Mouse (Mus musculus): Measurements from ENCODE around the gene Cables2. TPM values are rescaled to one million over a fixed set of nuclear protein-coding genes. Genes with fewer than 3 reads are reported as not detected.
"Not testable (repeated sequence)": the region's sequence is repeated elsewhere in the genome, so short reads cannot be mapped to it uniquely, and the experiment has no call there.

The Cables2 gene
- polyA plus RNA-seq, 1 experiment from 2014 or later, result 29.6 TPM

DNA sequence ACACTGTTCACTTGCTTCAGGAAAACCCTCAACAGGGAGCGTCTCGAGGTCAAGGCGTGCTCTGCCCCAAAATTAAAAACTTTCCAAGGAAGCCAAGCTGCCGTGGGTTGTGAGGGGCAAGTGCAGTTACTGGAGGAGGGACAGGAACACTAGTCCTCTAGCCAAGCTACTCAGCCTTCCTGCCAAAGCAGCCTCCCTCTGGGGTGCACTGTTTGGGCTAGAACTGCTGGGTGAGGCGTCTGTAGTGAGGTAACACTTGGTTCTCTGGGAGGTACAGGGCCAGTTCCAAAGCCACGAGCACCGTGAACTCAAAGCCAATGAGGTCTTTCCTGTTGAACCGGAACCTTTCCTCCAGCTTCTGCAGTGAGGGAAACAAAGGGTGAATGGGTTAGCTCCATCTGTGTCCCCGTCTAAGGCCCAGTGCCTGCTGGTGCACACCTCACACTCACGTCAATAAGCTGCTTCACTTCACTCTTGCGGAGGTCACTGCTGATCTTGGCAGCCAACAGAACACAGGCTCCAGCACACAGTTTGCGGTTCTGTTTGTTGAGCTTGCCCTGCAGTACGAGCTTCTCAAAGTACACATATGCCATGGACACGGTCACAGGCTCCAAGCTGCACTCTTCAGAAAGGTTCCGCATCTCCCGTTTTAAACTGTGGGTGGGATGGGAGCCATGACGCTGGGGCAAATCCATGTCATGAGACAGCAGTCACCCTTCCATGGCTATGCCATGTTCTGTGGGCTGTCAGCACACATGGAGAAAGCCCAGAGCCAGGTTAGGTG is 13.3 kb downstream of the Cables2 start:
- not testable (repeated sequence) for H3K4me3 ChIP-seq; H3K27me3 ChIP-seq; H3K9me3 ChIP-seq; H3K27ac ChIP-seq (replicated peaks); H3K9ac ChIP-seq; ATAC-seq (ENCODE audit: low FRiP score, low read depth); H3K4me2 ChIP-seq
- 73% methylated on average over 17 of the region's 17 CpGs for WGBS
- Histone ChIP-seq H3K36me3 (peaks cover 42% of the 10 kb centered on the region), H3K4me1 (replicated peaks) (peaks cover 23% of the 10 kb centered on the region)

DNA sequence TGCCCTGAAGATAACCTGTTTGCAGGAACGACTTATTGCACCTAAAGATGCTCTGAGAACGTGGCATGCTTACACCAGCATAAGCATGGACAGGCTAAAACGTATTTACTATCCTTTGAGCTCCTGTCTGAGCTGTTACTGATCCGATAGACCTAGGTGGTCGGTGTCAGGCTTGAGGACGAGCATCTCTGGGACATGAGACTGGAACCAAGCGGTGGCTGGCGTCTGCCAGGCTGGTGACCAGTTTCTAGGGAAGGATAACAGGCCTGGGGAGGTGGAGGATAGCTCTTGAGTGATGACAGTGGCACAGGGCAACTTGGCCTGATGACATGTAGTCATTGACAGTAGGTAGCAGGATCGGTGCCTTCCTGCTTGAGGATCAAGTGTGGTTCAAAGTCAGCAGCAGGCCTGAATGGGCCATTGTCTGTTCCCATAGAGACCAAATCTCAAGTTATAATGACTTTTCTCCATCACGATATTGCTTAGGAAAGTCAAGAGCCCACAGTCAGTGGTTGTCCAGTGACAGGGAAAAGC is 14.3 kb downstream of the Cables2 start:
- H3K9ac ChIP-seq, result not testable (repeated sequence)
- WGBS, result 78% methylated on average over 10 of the region's 10 CpGs

DNA sequence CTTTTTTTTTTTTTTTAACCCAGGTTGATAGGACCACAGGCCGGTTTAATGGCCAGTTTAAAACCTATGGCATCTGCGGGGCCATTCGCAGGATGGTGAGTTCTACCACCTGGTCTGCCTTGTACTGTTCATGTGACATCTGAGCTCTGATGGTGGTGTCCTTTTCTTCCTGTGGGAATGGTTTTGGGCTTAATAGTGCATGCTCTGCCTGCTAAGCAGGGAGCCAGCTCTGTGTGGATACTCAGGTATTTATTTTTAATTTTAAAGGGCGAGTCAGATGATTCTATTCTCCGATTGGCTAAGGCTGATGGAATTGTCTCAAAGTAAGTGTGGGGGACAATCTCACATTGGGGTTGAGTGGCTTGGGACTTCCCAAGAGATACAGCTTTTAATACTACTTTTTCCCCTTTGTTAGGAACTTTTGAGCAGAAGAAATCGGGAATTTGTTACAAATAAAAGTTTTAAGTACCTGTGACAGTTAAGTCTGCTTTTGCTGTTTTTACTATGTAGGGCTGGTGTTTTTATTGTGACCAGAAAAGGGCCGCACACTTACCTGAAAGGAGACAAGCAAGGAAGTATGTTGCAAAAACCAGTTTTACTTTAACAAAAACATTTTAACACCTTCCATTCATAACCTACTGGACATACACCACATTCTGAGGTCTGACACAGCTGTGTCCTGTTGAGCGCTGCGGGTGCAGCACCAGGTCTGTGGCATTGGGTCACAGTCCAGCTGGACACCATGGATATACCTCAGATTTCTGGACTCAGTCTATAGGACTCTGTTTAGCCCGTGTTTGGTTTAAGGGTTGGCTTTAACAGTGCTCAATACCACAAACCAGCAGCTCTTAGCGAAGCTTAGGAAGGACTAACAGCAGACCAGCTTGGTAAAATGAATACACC is 15.1 kb downstream of the Cables2 start:
- no peaks in the 10 kb centered on the region for H3K27me3 ChIP-seq
- WGBS, result 59% methylated on average over 11 of the region's 11 CpGs
- peaks cover 40% of the 10 kb centered on the region for H3K36me3 ChIP-seq

More for the DNA sequence above, 14.3 kb downstream of the Cables2 start:
- not testable (repeated sequence) for H3K27ac ChIP-seq (replicated peaks); H3K4me3 ChIP-seq; ATAC-seq (ENCODE audit: low FRiP score, low read depth); H3K9me3 ChIP-seq; H3K27me3 ChIP-seq; H3K4me2 ChIP-seq
- peaks cover 40% of the 10 kb centered on the region for H3K36me3 ChIP-seq
- H3K4me1 ChIP-seq (replicated peaks), result peaks cover 23% of the 10 kb centered on the region

DNA sequence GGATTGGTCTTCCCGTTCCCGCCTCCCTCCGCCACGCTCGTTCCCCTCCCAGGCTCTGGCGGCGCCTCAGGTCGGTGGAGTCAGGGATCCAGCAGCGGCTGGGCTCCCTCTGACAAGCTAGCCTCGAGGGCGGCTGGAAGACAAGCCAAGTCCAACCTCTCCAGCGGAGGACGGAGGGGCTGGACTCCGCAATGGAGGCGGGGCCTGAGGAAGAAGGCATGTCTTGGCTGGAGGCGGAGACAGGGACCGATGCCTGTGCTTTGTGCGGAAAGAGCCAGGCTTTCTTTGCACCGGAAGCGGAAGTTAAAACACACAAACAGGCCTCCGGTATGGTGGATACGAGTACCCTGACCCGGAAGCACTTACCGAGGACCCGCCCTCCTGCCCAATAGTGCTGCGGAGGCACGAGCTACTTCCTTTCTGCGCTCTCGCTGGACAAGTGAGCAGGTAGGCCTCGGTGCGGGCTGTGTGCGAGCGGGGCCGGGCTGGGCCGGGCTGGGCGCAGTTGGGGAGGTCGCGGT is 16.2 kb downstream of the Cables2 start, which contains the start of gene Rps21:
Gene Rps21 (plus strand): TSS at position 377 of the 521 bp plus-strand sequence.
- H3K9ac ChIP-seq, result peak within 1 kb of the TSS; percentile 68
- peak within 1 kb of the TSS; percentile 90 for H3K27ac ChIP-seq (replicated peaks)
- ATAC-seq (ENCODE audit: low FRiP score, low read depth), result peak; percentile 97
- peaks cover 23% of the 10 kb centered on the region for H3K4me1 ChIP-seq (replicated peaks)
- 0% methylated on average over 38 of the region's 38 CpGs for WGBS
- no peaks in the 10 kb centered on the region for H3K27me3 ChIP-seq
- peak within 1 kb of the TSS; percentile 60 for H3K4me3 ChIP-seq
- peaks cover 30% of the 10 kb centered on the region; the same call in 1 of the 2 replicates for H3K36me3 ChIP-seq
- H3K4me2 ChIP-seq, result peak within 1 kb of the TSS; percentile 72
- no peaks in the 10 kb centered on the region for H3K9me3 ChIP-seq

More for the DNA sequence above, 15.1 kb downstream of the Cables2 start:
- Histone ChIP-seq H3K9me3 (no peaks in the 10 kb centered on the region), H3K9ac (peak overlapping the region; percentile 68), H3K27ac (replicated peaks) (peak overlapping the region; percentile 90), H3K4me2 (peak overlapping the region; percentile 72), H3K4me3 (peak overlapping the region; percentile 60), H3K4me1 (replicated peaks) (peaks cover 23% of the 10 kb centered on the region)
- no peak for ATAC-seq (ENCODE audit: low FRiP score, low read depth)

DNA sequence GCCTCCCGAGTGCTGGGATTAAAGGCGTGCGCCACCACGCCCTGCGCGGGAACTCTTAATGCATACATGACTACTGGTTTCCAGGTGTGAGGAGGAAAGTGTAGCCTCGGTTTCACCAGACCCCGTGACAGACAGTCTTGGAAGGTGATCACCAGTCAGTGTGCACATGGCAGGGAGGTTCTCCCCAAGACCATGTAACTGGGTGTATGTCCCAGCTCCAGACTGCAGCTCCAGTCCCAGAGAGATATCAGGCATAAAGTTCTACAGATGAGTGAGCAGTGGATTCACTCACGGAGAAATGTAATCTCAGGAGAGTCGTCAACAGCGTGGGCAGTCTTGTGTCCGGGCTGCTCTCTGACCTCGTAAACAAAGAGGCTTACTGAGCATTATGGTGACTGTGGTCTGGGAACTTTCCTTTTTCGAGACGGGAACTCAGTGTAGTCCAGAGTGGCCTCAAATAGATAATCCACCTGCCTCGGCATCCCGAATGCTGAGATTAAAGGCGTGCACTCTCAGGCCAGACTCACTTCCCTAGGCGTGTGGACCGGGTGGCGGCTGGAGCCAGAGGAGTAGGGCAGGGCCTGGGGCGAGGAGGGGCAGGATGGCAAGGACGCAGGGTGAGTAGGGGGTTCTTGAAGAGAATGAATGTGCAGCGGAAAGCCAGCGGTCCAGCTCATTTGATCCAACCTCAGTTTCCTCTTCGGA is 16.8 kb downstream of the Cables2 start:
- 27% methylated on average over 26 of the region's 26 CpGs for WGBS
- Histone ChIP-seq H3K9ac (peak overlapping the region; percentile 66), H3K4me3 (peak overlapping the region; percentile 60), H3K4me1 (replicated peaks) (peaks cover 24% of the 10 kb centered on the region), H3K27ac (replicated peaks) (peak overlapping the region; percentile 90), H3K4me2 (peak overlapping the region; percentile 69), H3K27me3 (no peaks in the 10 kb centered on the region), H3K9me3 (no peaks in the 10 kb centered on the region), H3K36me3 (peaks cover 24% of the 10 kb centered on the region; the same call in 1 of the 2 replicates)
- ATAC-seq (ENCODE audit: low FRiP score, low read depth), result peak; percentile 58

DNA sequence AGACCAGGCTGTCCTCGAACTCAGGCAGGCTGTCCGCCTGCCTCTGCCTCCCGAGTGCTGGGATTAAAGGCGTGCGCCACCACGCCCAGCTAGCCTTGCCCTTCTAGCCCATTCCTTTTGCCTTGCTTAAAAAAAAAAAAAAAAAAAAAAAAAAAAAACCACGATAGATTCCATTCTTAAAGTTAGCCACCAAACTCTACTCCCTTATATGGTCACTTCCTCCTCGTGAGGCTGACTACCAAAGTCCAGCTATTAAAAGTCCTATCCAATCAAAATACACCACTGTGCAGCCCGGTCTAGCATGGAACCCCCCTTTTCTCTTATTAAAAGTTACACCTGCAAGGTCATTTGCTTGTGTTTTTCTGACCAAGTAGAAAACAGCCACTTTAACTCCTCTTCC is 17.6 kb downstream of the Cables2 start:
- 94% methylated on average over 9 of the region's 9 CpGs for WGBS
- Histone ChIP-seq H3K9ac (no peak overlapping the region), H3K27ac (replicated peaks) (no peak overlapping the region), H3K36me3 (peaks cover 17% of the 10 kb centered on the region; the same call in 1 of the 2 replicates), H3K4me2 (peak overlapping the region; percentile 69), H3K4me3 (no peak overlapping the region), H3K27me3 (no peaks in the 10 kb centered on the region), H3K4me1 (replicated peaks) (peaks cover 30% of the 10 kb centered on the region), H3K9me3 (no peaks in the 10 kb centered on the region)
- ATAC-seq (ENCODE audit: low FRiP score, low read depth), result no peak

DNA sequence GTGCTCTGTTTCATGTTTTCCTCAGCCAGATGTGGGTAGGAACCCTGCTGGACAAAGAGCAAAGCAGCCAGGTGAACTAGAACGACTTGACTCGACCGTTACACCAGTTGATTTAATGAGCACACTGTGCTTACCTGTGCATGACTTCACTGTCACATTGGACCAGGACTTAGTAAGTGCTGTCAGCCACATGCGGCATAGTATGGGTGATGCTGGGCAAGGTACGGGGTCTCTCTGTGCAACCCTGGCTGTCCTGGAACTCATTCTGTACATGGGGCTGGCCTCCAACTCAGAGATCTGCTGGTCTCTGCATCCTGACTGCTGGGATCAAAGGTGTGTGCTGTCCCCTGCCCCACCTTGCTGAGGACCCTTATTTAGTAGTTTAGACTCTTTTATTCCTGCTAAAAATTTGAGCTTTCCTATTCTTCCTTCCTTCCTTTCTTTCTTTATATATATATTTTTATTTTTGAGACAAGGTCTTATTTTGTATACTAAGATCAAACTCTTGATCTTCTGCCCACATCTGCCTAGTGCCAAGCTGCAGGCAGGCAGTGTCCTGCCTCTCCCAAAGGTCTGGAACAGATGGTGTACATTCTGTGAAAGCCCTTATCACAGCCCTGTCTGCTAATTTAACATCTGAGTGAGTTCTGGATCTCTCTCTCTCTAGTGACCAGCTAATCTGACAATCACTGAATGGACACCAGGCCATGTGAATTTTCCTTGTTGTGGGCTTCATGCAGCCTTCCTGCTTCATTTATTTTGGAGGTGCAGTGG is 18.7 kb downstream of the Cables2 start:
- Histone ChIP-seq H3K4me1 (replicated peaks) (peaks cover 30% of the 10 kb centered on the region), H3K9ac (no peak overlapping the region), H3K36me3 (peaks cover 11% of the 10 kb centered on the region; the same call in 1 of the 2 replicates), H3K27ac (replicated peaks) (no peak overlapping the region), H3K4me2 (no peak overlapping the region), H3K9me3 (no peaks in the 10 kb centered on the region), H3K4me3 (no peak overlapping the region), H3K27me3 (no peaks in the 10 kb centered on the region)
- 91% methylated on average over 5 of the region's 5 CpGs for WGBS
- no peak for ATAC-seq (ENCODE audit: low FRiP score, low read depth)

DNA sequence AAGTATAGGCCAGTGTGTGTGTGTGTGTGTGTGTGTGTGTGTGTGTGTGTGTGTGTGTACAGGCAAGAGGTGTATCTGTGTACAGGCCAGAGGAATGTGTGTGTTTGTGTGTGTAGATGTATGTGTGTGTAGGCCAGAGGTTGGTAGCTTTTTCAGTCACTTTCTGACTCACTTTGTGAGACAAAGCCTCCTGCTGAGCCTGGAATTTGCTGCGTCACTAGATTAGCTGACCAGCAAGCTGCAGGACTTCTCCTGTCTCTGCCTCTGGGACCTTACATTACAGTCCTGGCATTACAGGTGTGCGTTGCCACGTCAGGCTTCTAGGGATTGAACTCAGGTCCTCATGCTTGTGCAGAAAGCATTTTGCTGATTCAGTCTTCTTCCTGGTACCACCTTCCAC is 21.5 kb downstream of the Cables2 start:
- 34% methylated on average over 3 of the region's 3 CpGs for WGBS
- no peak overlapping the region for H3K4me3 ChIP-seq
- no peak overlapping the region for H3K27ac ChIP-seq (replicated peaks)
- no peaks in the 10 kb centered on the region for H3K9me3 ChIP-seq
- peaks cover 18% of the 10 kb centered on the region for H3K4me1 ChIP-seq (replicated peaks)
- H3K9ac ChIP-seq, result no peak overlapping the region
- H3K27me3 ChIP-seq, result no peaks in the 10 kb centered on the region
- H3K36me3 ChIP-seq, result no peaks in the 10 kb centered on the region
- no peak overlapping the region for H3K4me2 ChIP-seq
- peak; percentile 16; the same call in 1 of the 2 replicates for ATAC-seq (ENCODE audit: low FRiP score, low read depth)

DNA sequence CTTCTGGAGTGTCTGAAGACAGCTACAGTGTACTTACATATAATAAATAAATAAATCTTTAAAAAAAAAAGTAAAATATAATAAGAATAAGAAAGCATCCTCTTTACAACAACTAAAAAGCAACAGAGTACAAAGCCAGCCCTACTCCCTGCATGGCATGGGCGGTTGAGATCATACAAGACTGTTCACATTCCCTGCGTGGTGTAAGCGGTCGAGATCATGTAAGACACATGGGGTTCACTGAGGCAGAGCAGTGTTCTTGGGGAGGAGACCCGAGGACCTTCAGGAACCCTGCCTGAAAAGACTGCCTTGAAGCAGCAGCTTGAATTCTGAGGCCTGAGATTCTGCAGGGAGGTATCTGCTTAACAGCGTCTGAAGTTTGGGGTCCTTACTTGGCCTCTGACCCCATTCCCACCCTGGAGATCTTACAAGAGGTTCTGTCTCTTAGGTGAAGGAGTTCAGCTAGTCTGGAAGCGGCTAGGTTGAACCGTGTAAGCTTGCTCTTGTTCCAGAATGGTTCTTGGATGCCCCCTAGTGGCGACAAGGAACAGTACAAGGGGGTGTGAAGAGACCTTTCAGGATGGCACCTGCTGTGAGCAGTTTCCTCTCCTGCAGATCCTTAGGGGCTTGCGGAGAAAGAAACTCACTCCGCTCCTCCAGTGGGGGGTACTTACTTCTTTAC is 22.2 kb downstream of the Cables2 start:
- WGBS, result 26% methylated on average over 11 of the region's 11 CpGs
- Histone ChIP-seq H3K4me3 (no peak overlapping the region), H3K4me1 (replicated peaks) (peaks cover 13% of the 10 kb centered on the region), H3K27me3 (no peaks in the 10 kb centered on the region), H3K4me2 (no peak overlapping the region), H3K9me3 (no peaks in the 10 kb centered on the region), H3K36me3 (no peaks in the 10 kb centered on the region), H3K9ac (no peak overlapping the region), H3K27ac (replicated peaks) (no peak overlapping the region)
- ATAC-seq (ENCODE audit: low FRiP score, low read depth), result peak; percentile 83

DNA sequence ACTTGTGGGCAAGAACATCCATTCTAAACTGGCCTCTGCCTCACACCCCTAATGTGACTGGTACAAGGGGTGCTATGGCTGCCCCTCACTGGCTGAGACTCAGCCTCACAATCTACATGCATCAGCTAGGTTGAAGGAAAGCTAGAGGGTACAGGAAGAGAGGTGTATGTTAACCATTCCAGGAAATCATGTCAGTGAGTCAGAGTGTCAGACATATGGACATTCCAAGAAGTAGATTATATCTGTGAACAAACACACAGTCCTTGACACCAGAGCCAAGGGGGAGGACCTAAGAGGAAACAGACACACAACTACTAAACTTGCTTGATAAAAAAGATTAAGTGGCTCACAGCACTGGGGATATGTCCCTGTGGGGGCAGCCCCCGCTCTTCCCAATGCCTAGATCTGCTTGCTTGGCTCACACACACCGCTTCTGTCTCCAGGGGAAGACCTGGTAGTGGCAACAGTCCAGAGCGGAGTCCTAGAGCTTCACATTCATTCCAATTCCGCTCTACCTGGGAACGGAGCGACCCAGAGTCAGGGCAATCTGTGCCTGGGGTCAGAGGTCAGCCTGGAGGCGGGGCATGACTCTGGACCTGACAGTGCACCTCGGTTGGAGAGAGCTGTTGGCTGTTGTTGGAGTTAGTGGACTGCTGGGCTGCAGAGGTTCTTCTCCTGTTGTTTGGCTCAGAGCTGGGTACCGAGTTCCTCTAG is 24.2 kb downstream of the Cables2 start:
- ATAC-seq (ENCODE audit: low FRiP score, low read depth), result no peak
- H3K4me1 ChIP-seq (replicated peaks), result peaks cover 7% of the 10 kb centered on the region
- no peaks in the 10 kb centered on the region for H3K9me3 ChIP-seq
- no peaks in the 10 kb centered on the region for H3K27me3 ChIP-seq
- no peak overlapping the region for H3K4me3 ChIP-seq
- no peaks in the 10 kb centered on the region for H3K36me3 ChIP-seq
- no peak overlapping the region for H3K9ac ChIP-seq
- H3K27ac ChIP-seq (replicated peaks), result no peak overlapping the region
- 62% methylated on average over 9 of the region's 9 CpGs for WGBS
- no peak overlapping the region for H3K4me2 ChIP-seq
